Mouse (Mus musculus): Measurements from ENCODE around the gene Tmem123.

Tmem123 gene

GRCm38 (mm10) chr9:7763614-7764300 is at the start of gene Tmem123:
TSS of gene Tmem123 (plus strand) at chr9:7764041.
- peak; percentile 99 to 100 for DNase-seq (ENCODE audit: low spot score in 2 of 2)

GRCm38 (mm10) chr9:7714062-7714907 is 49.6 kb upstream of the Tmem123 start:
- DNase-seq (ENCODE audit: low spot score in 2 of 2) = peak; percentile 7 to 48

GRCm38 (mm10) chr9:7714908-7715175 is 49.0 kb upstream of the Tmem123 start:
- DNase-seq (ENCODE audit: low spot score in 2 of 2) = no peak

- DNase-seq (ENCODE audit: low spot score in 2 of 2) = no peak
Measured at GRCm38 (mm10) chr9:7721543-7721942, 42.3 kb upstream of the Tmem123 start.

GRCm38 (mm10) chr9:7728997-7729396 is 34.8 kb upstream of the Tmem123 start:
- no peak for DNase-seq (ENCODE audit: low spot score in 2 of 2)

GRCm38 (mm10) chr9:7742696-7743095 is 21.1 kb upstream of the Tmem123 start:
- DNase-seq (ENCODE audit: low spot score in 2 of 2) = no peak

GRCm38 (mm10) chr9:7744156-7744555 is 19.7 kb upstream of the Tmem123 start:
- no peak for DNase-seq (ENCODE audit: low spot score in 2 of 2)

- DNase-seq (ENCODE audit: low spot score in 2 of 2) = no peak
Measured at GRCm38 (mm10) chr9:7748881-7749280, 15.0 kb upstream of the Tmem123 start.

- DNase-seq (ENCODE audit: low spot score in 2 of 2) = no peak
Measured at GRCm38 (mm10) chr9:7749537-7749936, 14.3 kb upstream of the Tmem123 start.

GRCm38 (mm10) chr9:7755889-7756423 is 7.9 kb upstream of the Tmem123 start:
- DNase-seq (ENCODE audit: low spot score in 2 of 2) = no peak

GRCm38 (mm10) chr9:7761906-7762455 is 1.9 kb upstream of the Tmem123 start:
- DNase-seq (ENCODE audit: low spot score in 2 of 2) = no peak

GRCm38 (mm10) chr9:7762741-7763140 is 1.1 kb upstream of the Tmem123 start:
- no peak for DNase-seq (ENCODE audit: low spot score in 2 of 2)

GRCm38 (mm10) chr9:7764463-7764871 is 626 bp downstream of the Tmem123 start:
- DNase-seq (ENCODE audit: low spot score in 2 of 2) = peak; percentile 53 to 56

- DNase-seq (ENCODE audit: low spot score in 2 of 2) = no peak
Measured at GRCm38 (mm10) chr9:7765236-7765635, 1.4 kb downstream of the Tmem123 start.

GRCm38 (mm10) chr9:7766582-7766981 is 2.7 kb downstream of the Tmem123 start:
- DNase-seq (ENCODE audit: low spot score in 2 of 2) = no peak

GRCm38 (mm10) chr9:7767526-7767925 is 3.7 kb downstream of the Tmem123 start:
- DNase-seq (ENCODE audit: low spot score in 2 of 2) = no peak

- DNase-seq (ENCODE audit: low spot score in 2 of 2) = peak; percentile 41 to 65
Measured at GRCm38 (mm10) chr9:7769081-7769480, 5.2 kb downstream of the Tmem123 start.

- no peak for DNase-seq (ENCODE audit: low spot score in 2 of 2)
Measured at GRCm38 (mm10) chr9:7769491-7769890, 5.7 kb downstream of the Tmem123 start.

GRCm38 (mm10) chr9:7772361-7772760 is 8.5 kb downstream of the Tmem123 start:
- DNase-seq (ENCODE audit: low spot score in 2 of 2) = no peak

GRCm38 (mm10) chr9:7772773-7773454 is 9.1 kb downstream of the Tmem123 start:
- DNase-seq (ENCODE audit: low spot score in 2 of 2) = no peak

GRCm38 (mm10) chr9:7773686-7774085 is 9.8 kb downstream of the Tmem123 start:
- DNase-seq (ENCODE audit: low spot score in 2 of 2) = no peak

- no peak for DNase-seq (ENCODE audit: low spot score in 2 of 2)
Measured at GRCm38 (mm10) chr9:7774538-7774937, 10.7 kb downstream of the Tmem123 start.
